Mouse (Mus musculus): Measurements from ENCODE around the gene Zfyve27. TPM values are rescaled to one million over a fixed set of nuclear protein-coding genes. Genes with fewer than 3 reads are reported as not detected.

Gene Zfyve27
- total RNA-seq, 2 experiments from 2014 or later = 17.3 to 21.3 TPM

- DNase-seq = no peak
Measured at GRCm38 (mm10) chr19:42179356-42179755, 15.6 kb downstream of the Zfyve27 start.

- no peak for DNase-seq
Measured at GRCm38 (mm10) chr19:42182673-42183072, 18.9 kb downstream of the Zfyve27 start.

GRCm38 (mm10) chr19:42189735-42190134 is 26.0 kb downstream of the Zfyve27 start:
- DNase-seq = no peak

- DNase-seq = peak; percentile 53 to 77
Measured at GRCm38 (mm10) chr19:42190494-42190893, 26.7 kb downstream of the Zfyve27 start.

GRCm38 (mm10) chr19:42193311-42193710 is 29.6 kb downstream of the Zfyve27 start:
- no peak for DNase-seq

GRCm38 (mm10) chr19:42196378-42196777 is 32.6 kb downstream of the Zfyve27 start:
- DNase-seq = no peak

- no peak for DNase-seq
Measured at GRCm38 (mm10) chr19:42197066-42197465, 33.3 kb downstream of the Zfyve27 start.

- no peak for DNase-seq
Measured at GRCm38 (mm10) chr19:42198026-42198425, 34.3 kb downstream of the Zfyve27 start.

- DNase-seq = peak in 1 of 2 experiments; percentile 26
Measured at GRCm38 (mm10) chr19:42201696-42202381, 38.1 kb downstream of the Zfyve27 start, which contains the start of gene Sfrp5. Gene Sfrp5, minus strand, starts transcription at chr19:42202252.

GRCm38 (mm10) chr19:42202467-42202866 is 38.7 kb downstream of the Zfyve27 start:
- no peak for DNase-seq

GRCm38 (mm10) chr19:42204306-42204705 is 40.6 kb downstream of the Zfyve27 start:
- peak; percentile 61 to 76 for DNase-seq

GRCm38 (mm10) chr19:42205201-42205600 is 41.5 kb downstream of the Zfyve27 start:
- no peak for DNase-seq

- no peak for DNase-seq
Measured at GRCm38 (mm10) chr19:42209485-42209884, 45.7 kb downstream of the Zfyve27 start.

- no peak for DNase-seq
Measured at GRCm38 (mm10) chr19:42209976-42210375, 46.2 kb downstream of the Zfyve27 start.

GRCm38 (mm10) chr19:42211936-42212335 is 48.2 kb downstream of the Zfyve27 start:
- DNase-seq = no peak

- no peak for DNase-seq
Measured at GRCm38 (mm10) chr19:42214601-42215000, 50.9 kb downstream of the Zfyve27 start.

- DNase-seq = no peak
Measured at GRCm38 (mm10) chr19:42216699-42217373, 53.1 kb downstream of the Zfyve27 start.

- DNase-seq = peak in 1 of 2 experiments; percentile 65
Measured at GRCm38 (mm10) chr19:42217374-42217763, 53.6 kb downstream of the Zfyve27 start.

GRCm38 (mm10) chr19:42226451-42226850 is 62.7 kb downstream of the Zfyve27 start:
- DNase-seq = no peak

GRCm38 (mm10) chr19:42229499-42230287 is 65.9 kb downstream of the Zfyve27 start:
- DNase-seq = no peak

GRCm38 (mm10) chr19:42230288-42230568 is 66.5 kb downstream of the Zfyve27 start:
- no peak for DNase-seq

- no peak for DNase-seq
Measured at GRCm38 (mm10) chr19:42230986-42231385, 67.2 kb downstream of the Zfyve27 start.

All from heart, adult 18-20 months (tissue).